Mouse (Mus musculus): Measurements from ENCODE around the gene Hdgfl3.

Gene Hdgfl3

DNA sequence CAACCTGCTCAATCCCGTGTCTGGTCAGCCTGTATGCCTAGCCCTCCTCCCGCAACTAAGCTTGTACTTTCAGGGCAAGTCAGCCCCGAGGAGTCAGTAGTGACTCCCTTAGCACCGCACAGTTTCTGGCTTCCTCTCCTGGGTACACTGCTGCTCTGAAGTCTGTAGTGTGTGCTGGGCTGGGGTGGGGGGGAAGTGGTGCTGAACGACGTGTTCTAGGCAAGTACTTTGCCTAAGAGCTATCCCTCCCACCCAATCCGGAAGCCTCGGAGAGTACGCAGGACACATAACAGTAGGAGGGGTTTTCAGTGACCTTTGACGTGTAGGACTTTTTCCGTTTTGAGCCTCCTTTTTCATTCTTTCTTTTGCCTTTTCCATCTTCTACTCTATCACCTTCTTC is 34.9 kb downstream of the Hdgfl3 start:
- DNase-seq (ENCODE audit: low spot score): no peak

DNA sequence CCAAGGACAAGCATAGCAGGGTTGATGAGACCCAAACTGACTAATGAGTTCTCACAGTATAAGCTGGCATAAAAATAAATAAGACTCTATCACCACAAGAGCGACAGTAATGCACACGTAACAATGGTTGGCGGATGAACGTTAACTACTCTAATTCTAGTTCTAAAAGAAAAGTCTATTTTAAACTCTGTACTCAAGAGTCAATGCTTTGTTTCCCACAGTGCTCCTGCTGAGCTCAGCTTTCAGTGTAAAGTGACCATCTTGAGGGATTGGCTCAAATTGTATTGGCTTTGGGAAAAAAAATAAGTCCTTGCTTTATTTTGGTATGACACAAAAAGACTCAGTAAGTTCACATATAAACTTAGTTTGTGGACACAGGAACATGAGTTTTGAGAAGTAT is 49.1 kb downstream of the Hdgfl3 start:
- DNase-seq (ENCODE audit: low spot score): no peak

DNA sequence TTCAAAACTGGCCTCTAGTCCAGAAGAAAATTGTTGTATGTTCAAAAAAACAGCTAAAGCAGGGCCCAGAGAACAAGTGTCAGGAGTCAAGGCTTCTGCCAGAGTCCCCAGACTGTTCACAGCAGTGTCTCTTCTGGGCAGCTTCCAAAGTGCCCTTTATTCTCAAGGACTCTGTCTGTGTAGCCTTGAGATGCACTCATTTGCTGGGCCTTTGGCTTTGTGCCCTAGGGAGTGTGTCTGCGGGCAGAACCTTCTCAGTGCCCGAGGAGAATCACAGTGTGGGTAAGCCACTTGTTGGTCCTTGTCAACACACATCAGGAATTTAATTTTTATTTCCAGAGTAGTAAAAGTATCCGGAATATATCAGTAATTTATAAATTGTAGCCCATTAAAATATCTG is 52.7 kb downstream of the Hdgfl3 start:
- no peak for DNase-seq (ENCODE audit: low spot score)

DNA sequence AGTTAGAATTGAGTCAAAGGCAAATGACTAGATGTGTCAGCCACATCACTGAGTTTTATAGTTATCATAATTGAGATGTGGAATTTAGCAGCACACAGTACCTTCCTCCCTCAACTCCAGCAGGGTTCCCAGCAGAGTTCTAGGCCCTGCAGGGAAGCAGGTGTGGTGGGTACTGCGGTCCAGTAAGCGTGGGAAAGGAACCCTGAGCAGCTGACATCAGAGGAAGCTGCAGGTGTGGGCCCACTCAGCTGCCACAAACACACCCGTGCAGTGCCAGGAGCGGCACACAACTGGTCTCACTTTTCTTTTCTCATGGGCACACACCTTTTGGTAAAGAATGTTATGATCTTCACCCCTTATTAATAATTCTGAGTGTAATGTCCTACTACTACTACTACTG is 53.5 kb downstream of the Hdgfl3 start:
- no peak for DNase-seq (ENCODE audit: low spot score)

DNA sequence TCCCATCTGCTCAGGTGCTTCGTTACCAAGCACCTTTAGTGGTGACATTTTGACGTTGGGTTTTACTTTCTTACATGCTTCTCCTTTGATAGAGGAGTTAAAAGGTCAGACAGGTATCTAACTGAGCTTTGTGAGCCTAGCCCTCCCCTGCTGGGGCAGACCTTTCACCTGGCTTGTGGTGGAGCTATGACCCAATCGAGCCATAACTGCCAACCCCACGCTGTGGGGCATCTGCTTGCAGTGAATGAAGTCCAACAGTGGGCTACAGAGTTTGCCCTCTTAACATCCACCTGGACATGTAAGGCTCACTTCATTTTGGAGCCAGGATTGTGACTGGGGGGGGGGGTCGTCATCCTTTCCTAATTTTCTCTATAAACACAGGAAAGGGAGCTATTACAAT is 54.0 kb downstream of the Hdgfl3 start:
- no peak for DNase-seq (ENCODE audit: low spot score)

DNA sequence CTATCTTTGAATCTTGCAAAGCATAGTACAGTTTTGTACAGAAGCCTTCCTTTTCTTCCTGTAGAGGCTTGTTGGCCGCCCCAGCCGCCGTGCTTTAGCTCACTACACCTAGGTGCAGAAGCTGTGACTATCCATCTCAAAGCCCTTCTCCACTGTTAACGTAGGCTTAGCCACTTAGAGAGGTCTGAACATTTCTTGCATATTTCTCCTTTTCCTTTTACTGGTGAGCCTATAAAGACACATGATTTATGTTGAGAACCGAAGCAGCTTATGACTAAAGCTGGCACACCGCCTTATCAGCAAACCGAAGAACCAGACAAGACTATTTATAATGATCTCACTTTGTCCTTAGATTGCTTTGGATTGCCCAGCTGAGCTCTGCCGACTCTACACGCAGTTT is 58.9 kb downstream of the Hdgfl3 start:
- DNase-seq (ENCODE audit: low spot score): no peak

DNA sequence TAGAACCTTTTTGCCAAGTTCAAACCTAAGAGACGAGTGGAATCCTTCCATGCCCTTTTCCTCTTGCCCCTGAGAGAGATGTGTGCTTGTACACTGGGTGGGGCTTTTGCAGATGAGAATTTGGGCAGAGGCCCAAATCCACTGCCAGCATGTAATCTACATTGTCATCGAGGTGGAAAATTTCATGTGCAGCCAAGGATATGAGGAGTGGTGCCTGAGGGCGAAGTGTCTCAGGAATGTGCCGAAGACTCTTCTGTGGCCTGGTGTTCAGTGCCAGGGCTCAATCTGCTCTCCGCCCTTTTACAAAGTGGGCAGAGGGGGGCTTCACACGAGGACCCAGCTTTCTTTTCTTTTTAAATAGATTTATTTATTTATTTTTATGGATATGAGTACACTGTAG is 59.6 kb downstream of the Hdgfl3 start:
- no peak for DNase-seq (ENCODE audit: low spot score)

DNA sequence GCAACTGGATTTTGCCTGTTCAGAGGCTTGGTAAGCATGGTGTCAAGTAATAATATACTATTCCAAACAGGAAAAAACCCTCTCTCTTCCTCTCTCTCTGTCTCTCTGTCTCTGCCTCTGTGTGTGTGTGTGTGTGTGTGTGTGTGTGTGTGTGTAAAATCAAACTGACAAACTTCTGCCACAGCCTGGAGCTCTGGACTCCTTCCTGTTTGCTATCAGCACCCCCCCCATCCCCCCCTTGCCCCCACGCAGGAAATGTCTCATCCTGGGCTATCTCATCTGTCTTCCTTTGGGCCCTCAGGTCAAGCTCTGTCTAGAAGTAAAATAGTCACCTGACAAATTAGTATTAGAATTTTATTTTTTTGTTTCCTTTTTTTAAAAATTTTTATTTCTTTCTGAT is 60.5 kb downstream of the Hdgfl3 start:
- no peak for DNase-seq (ENCODE audit: low spot score)

DNA sequence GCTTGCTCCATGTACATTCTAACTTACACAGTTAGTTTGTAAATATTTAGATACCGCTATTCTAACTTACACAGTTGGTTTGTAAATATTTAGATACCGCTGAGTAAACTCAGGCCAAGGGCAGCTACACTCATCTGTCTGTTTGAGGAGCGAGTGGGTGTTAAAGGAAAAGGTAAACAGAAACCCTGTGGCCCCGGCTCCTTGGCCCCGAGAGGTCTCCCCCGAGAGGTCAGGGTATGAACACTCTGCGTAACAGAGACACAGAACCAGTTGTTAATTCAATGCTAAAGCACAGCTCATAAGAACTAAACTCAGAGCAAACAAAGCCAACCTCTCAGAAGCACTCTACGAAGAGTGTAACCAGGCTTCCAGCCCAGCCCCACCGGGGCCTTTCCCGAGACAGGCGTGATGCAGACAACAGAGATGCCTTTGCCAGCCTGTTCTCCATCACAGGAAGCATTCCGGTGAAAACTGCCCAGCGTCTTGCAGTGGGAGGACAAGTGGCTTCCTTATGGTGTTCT is 61.7 kb downstream of the Hdgfl3 start:
- DNase-seq (ENCODE audit: low spot score): no peak

DNA sequence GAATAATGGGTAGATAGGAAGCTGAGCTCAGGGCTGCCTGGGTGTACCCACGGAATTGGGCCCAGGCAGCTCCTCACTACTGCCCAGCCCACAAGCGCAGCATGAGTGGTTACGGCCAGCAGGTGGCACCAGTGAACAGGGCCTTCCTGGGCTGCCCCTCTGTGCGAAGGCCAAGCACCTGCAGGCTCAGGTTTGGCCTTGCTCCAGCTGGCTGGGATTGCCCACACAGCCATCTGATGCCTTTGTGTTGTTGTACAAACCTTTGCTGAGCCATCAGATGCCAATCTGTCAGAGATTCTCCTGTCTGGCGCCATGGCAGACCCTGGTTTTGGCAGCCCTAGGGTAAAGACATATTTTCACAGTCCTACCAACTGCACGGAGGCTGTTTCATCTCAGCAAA is 66.1 kb downstream of the Hdgfl3 start:
- no peak for DNase-seq (ENCODE audit: low spot score)

DNA sequence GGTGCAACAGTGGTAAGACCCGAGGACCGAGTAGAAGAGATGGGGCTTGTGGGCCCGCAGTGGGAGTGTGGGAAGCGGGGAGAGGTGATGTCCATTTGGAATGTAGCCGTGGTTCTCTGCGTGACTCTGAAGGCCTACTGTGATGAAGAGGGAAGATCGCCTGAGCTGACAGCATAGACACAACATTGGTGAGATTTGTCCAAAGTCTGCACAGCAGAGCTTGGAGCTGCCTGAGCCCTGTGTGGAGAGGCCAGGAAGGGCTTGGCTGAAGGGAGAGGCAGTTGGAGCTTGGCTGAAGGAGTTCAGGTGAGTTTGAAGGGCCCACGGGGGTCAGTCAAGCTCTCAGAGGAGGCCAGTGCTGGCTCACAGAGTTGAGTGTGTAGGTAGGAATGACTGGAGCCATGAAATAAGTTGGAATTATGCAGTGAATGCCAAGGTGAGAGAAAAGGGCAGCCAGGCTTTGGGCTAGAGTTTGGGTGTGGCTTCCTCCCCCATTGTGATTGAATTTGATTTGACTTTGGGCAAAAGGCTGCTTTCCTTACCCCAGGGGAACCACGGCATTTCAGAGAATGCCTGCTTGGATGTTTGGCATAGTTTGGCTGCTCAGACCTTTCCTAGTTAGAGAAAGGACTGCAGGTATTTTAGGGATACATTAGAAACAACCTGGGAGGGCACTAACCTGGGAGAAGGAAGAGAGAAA is 66.9 kb downstream of the Hdgfl3 start:
- no peak for DNase-seq (ENCODE audit: low spot score)

DNA sequence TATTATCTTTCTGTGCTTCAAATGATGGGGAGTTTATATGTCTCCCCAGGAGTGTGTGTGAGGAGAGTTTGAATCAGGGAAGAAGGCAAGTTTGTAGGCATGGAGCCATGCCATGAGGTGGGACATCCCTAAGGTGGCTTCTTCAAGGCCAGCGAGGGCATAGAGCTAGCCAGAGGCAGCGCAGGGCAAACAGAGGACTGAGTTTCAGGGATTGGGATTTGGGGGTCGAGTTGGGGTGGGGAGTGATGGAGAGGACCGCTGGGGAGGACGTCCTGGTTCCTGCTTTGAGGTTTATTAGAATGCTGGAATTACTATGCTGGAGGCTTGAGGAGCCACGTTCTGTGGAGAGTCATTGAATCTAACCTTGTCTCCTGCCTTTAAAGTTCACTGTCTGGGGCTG is 68.3 kb downstream of the Hdgfl3 start:
- no peak for DNase-seq (ENCODE audit: low spot score)

DNA sequence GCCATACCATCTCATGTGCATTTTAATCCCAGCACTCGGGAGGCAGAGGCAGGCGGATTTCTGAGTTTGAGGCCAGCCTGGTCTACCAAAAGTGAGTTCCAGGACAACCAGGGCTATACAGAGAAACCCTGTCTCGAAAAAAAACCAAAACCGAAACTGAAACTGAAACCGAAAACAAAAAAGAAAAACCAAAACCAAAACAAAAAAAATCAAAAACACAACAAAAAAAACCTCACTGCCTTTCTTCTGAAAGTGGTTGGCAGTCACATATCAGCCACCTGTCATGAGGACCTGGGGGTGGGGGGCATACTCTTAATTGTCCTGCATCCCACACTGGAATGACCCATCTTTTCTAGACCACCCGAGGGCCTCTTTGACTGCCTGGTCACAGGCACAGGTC is 69.7 kb downstream of the Hdgfl3 start:
- DNase-seq (ENCODE audit: low spot score): no peak

DNA sequence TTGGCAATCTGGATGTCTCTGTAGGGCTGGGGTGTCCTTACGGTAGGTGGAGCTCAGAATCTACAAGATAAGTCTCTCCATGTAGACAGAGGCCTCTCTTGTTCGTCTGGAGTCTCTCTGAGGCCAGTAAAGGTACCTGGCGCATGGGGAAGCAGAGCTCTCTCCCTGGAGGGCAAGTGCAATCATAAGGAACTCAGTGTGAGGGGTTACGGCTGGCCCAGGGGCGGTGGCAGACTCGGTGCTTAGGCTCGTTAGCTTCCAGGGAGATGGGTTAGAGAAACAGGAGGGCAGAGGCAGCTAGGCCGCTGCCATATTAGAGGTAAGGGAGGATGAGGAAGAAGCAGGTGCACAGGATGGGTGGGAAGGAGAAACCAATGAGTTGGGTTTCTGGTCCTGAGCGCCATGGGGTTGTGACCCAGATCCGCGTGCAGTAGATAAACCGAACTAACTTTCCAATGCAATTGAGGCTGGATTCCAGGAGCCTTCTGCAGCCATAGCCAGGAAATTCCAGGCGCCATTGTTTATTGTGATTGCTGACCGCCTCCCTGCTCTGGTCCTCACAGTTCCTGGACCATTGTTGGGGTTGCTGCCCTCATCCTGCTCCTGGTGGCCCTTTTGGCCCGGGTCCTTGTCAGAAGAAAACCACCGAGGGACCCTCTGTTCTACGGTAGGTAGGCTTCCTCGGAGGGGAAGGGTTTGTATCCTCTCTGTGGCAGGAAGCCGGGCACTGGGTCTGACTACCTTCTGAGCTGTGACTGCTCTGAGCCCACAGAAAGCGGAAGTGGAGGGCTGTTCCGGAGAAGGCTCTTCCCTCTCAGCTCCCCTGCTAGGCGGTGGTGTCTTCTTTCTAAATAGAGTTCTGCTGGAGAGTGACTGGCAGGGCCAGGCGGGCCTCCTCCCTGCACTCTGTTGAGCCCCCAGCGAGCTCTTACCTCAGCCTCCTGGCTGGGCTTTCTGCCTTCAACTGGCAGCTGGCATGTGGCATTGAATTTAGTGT is 71.4 kb downstream of the Hdgfl3 start:
- no peak for DNase-seq (ENCODE audit: low spot score)

DNA sequence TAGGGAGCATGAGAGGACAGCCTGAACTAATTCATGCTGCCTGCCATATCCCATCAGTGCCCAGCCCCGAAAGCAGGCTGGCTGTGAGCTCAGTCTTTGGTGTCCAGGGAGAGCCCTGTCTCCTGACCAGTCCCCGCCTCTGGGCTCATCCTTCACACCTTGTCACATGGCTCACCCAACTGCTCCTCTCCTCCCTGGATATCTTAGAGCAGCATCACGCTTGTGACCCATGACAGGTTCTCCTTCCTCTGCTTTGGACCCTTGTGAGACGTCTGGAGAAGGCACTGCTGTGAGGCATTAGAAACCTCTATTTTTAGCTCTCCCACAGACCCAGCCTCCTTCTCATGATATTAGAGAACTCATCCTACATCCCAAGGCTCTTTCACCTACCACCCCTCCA is 72.4 kb downstream of the Hdgfl3 start:
- no peak for DNase-seq (ENCODE audit: low spot score)

DNA sequence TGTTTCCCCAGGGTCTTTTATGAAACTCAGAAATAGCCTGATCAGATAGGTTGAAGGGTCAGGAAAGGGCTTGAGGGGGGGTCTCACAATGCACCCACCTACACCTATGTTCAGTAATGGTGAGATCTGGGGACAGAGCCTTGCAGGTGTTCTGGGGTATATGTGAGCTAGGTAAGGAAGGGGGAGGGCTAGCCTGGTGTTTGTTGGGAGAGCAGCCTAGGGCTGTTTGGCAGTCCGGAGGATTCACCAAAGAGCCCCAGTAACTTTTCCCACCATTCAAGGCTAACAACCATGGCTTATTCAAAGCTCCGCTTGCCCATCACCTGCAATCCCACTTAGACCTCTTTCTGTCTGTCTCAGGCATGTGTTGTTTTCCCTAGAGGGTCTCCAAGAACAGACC is 72.8 kb downstream of the Hdgfl3 start:
- DNase-seq (ENCODE audit: low spot score): no peak

DNA sequence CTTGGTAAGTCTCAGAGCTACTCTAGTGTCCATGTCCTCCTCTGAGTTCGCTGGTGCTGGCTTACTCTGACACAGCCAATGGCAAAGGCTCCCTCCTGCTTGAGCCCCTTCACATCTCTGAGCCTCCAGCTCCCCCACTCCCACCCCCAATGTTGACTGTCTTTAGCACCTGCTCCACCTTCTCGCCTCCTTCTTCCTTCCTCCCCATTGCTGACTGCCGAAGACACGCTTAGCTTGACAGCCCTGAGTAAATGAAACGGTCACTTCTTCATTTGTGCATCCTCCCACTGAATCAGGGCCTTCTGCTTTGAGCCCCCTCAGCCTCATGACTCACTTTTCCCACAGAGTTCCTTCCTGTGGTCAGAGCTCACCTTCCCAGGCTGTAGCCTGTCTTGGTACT is 73.3 kb downstream of the Hdgfl3 start:
- DNase-seq (ENCODE audit: low spot score): no peak

DNA sequence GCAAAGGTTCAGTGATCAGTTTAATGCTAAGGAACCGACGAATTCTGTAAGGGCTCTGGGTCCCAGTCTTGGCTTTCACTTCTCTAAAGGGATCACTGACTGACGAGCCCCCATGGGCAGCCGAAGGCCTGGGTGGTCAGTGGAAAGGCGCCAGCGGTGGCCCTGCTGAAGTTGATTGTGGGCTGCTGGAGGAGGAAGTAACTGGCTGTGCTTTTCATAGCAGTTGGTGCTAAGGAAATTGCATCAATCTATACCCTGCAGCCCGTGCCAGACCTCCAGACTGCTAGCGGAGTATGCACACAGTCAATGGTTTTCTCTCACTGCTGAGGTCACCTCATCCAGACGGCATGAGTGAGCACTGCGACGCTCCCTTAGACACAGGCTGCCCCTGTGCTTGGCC is 74.2 kb downstream of the Hdgfl3 start:
- DNase-seq (ENCODE audit: low spot score): no peak

DNA sequence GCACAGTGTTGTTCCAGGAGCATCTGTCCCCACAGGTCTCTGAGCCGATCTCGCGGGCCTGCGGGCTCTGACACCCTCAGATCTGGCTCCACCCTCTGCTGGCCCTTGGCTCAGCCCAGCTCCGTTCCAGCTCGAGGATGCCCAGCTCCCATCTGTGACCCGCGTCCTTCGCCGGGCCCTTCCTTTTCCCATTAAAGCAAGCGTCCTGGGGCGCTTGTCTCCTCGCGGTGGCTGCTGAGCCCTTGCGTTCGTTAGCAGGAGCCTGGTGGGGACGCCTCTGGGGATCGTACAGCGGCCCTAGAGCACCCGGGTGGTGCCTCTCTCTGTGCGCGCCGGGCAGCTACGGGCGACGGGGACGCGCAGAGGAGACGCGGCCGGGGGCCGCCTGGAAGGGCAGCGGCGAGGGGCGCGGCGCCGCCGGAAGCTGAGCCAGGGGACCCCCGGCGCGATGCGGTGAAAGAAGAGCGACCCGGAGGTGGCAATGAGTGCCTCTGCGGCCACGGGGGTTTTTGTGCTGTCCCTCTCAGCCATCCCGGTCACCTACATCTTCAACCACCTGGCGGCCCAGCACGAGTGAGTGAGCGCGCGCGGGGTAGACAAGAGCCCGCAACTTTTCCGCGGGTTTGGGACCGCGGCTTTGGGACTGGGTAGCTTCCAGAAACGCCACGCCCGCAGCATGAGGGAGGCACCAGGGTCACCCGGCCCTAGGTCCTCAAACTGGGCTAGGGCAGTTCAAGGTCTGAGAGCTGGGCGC is 75.1 kb downstream of the Hdgfl3 start, which contains the start of gene Tm6sf1:
TSS of gene Tm6sf1 (plus strand) at position 34 of the 754 bp plus-strand sequence.
- DNase-seq (ENCODE audit: low spot score): no peak

DNA sequence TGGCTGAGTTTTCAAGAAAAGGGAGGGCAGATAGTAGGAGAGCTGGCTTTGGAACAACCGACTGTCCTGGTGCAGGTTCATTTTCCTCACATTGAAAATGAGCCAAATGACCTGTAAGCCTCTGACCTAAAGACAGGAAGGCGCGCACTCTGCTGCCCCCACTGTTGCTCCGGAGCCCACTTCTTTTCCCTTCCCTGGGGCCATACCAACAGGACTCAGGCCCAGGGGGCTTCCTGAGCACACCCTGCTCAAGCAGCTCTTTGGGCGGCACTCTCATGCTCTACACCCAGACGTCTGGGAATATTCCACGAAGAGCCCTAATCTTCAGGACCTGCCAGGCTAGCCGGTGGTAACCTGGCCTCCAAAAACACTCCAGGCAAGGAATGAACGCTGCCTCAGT is 76.0 kb downstream of the Hdgfl3 start:
- DNase-seq (ENCODE audit: low spot score): no peak

DNA sequence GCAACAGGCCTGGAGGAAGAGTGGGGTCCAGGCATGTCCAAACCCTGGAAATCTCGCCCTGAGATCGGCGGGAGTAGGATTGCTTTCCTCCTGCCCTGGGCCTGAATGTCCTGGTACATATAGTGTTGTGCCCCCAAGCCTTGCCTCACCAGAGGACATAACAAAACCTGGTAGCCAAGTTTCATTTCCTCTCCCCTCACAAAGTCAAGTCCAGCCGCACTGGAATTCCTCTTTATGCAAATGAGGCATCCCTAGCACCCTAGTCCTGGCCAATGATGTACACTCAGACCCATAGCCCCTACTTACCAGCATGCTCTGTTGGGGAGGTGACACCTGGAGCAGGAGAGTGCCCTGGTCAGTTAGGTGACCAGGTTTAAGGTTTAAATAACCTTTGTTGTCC is 78.1 kb downstream of the Hdgfl3 start:
- DNase-seq (ENCODE audit: low spot score): no peak

DNA sequence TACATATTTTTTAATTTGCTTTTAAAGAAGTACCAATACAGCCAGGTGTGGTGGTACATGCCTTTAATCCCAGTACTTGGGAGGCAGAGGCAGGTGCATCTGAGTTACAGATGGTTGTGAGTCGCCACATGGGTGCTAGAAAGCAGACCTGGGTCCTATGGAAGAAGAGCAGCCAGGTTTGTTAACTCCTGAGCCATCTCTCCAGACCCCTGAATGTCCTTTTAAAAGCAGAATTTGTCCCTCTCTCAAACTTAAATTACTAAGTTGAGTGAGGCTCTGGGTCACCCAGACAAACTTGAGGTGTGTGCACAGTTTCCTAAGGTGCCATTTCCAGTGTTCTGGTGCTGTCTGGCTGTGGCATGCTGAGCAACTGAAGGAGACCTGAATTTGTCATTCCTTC is 78.6 kb downstream of the Hdgfl3 start, which contains the start of gene Gm10160:
TSS of gene Gm10160 (minus strand) at position 101 of the 400 bp plus-strand sequence.
- no peak for DNase-seq (ENCODE audit: low spot score)

All from left cerebral cortex, adult 11 months (tissue).